Mouse (Mus musculus) kidney, adult 2 months (tissue): ENCODE measurements around the gene Gm49711.

Source experiments
- CTCF ChIP-seq: fragments of 200-500 bp; conservative IDR thresholded peaks from 2 replicates; pipeline ENCODE4 v1.5.1; 2011; ENCODE audit warnings: low read depth, mild to moderate bottlenecking, control low read depth, low read length, moderate library complexity, mixed read lengths; ENCODE audit not compliant: insufficient read depth, insufficient read length
- POLR2A ChIP-seq: fragments of 200-500 bp; IDR thresholded peaks from one replicate; pipeline ENCODE4 v1.6.1; 2011; ENCODE audit warnings: low read depth, low read length, control low read depth

DNA sequence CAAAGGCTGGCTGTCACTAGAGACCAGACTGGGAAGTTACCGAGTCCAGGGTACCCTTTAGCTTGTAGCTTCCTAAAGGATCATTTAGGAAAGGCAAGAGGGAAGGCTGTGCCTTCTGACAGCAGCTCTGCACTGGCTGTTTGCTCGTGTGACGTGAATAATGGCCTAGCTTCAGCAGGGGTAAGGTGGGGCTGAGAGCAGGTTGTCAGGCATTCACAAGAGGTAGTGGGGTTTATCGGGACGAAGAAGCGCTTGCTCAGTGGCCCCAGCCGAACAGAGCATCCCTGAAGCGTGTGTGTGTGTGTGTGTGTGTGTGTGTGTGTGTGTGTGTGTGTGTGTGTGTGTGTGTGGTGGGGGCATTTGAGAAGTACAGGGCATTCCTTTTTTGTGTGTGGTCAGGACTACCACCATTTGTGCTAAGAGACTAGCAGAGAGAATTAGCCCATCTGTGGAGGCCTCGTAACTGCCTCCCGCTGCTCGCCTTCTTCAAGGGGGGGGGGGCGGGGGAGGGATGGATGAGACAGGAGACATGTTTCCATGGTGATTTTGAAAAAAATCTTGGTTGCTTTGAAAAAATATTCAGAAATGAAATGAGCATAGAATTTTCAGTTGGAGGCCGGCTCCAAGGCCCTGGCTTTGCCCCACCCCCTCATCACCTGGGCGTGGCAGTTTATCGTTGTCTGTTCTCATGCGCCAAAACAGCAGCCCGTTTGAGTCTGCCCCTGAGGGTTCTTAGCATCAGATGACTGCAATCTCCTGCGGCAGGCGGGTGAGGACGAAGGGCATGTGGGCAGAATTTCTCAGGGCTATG, 57.7 kb downstream of the Gm49711 start:
- TF ChIP-seq CTCF (no peak), POLR2A (no peak)
